Mouse (Mus musculus): ENCODE data around the gene Tamm41. TPM values are rescaled to one million over a fixed set of nuclear protein-coding genes. Genes with fewer than 3 reads are reported as not detected.
A peak's percentile ranks its signal among the peaks of the same experiment; 100 is the strongest.

Tamm41 gene
- polyA plus RNA-seq, 1 experiment from 2014 or later = 104 TPM

DNA sequence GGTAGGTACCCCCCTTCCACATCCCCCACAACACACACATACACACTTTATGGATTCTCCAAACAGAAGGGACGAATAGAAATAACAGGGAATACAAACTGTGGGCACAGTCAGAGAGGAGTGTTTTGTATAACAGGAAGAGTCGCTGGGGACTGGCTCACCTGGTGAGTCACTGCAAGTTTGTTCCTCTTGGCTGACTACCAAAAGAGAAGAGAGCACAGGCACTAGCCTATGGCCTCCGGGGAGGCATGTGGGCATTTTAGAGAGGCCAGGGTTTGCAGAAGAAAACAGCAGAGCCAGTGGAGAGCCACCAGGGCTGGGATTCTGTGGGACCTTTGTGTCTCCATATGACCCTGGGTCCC lies 49.1 kb downstream of the Tamm41 start:
- H3K36me3 ChIP-seq = no peaks in the 10 kb centered on the region
- no peak for DNase-seq (ENCODE audit: low spot score)
- H3K9me3 ChIP-seq (replicated peaks) = no peaks in the 10 kb centered on the region
- WGBS = 84% methylated on average over 3 of the region's 3 CpGs
- H3K4me3 ChIP-seq = no peak overlapping the region
- no peaks in the 10 kb centered on the region for H3K27me3 ChIP-seq (ENCODE audit: low read depth, poor library complexity, severe bottlenecking)
- H3K27ac ChIP-seq = 0 out of 2 replicates have a peak overlapping the region, but pooled peaks have one; percentile 2
- H3K4me1 ChIP-seq = peaks cover 17% of the 10 kb centered on the region

DNA sequence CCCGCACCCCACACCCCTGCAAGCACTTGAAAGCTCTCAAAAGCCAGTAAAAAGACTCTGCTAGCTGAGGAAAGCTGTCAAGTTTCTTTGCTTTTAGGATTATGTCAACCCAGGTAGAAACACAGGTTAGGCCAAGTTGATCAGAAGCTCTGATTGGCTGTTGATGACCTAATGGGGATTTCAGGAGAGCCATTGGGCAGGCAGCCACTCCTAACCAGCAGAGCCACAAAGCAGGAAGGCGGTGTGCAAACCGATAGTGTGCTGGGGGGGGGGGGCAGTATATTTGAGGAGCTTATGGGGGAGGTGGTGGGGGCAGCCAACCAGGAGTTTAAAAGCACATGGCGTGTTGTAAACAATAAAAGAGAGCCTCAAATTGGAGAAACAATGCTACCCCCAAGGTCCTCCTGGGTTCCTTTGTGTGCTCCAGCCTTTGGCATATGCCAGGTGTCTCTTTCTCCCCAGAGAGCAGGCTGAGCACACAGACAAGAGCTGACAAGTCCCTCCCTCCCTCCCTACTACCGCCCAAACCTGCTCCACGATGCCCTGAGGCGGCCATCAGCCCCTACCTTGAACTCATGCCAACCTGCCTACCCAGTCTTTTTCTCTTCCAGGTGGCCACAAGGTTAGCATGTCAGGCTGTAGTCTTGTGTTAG lies 49.6 kb downstream of the Tamm41 start:
- no peaks in the 10 kb centered on the region for H3K27me3 ChIP-seq (ENCODE audit: low read depth, poor library complexity, severe bottlenecking)
- no peak for DNase-seq (ENCODE audit: low spot score)
- no peaks in the 10 kb centered on the region for H3K9me3 ChIP-seq (replicated peaks)
- H3K4me1 ChIP-seq = peaks cover 17% of the 10 kb centered on the region
- H3K27ac ChIP-seq = 0 out of 2 replicates have a peak overlapping the region, but pooled peaks have one; percentile 44
- H3K4me3 ChIP-seq = no peak overlapping the region
- H3K36me3 ChIP-seq = no peaks in the 10 kb centered on the region
- WGBS = 85% methylated on average over 7 of the region's 7 CpGs

DNA sequence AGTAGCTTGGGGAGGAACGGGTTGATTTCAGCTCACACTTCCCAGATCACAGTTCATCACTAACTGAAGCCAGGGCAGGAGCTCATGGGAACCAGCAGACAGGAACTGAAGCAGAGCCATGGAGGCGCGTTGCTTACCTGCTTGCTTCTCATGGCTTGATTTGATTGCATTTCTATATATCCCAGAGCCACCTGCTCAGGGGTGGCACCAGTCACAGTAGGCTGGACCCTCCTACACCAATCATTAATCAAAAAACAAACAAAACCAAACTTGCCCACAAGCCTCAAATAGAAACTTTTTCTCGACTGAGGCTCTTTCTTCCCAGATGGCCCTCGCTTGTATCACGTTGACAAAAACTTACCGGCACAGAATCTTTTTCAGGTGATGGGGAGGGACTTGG lies 55.0 kb downstream of the Tamm41 start:
- DNase-seq (ENCODE audit: low spot score) = no peak
- no peaks in the 10 kb centered on the region for H3K4me1 ChIP-seq
- WGBS = 85% methylated on average over 7 of the region's 7 CpGs
- H3K27ac ChIP-seq = no peak overlapping the region
- no peaks in the 10 kb centered on the region for H3K27me3 ChIP-seq (ENCODE audit: low read depth, poor library complexity, severe bottlenecking)
- no peaks in the 10 kb centered on the region for H3K9me3 ChIP-seq (replicated peaks)
- no peak overlapping the region for H3K4me3 ChIP-seq
- no peaks in the 10 kb centered on the region for H3K36me3 ChIP-seq

DNA sequence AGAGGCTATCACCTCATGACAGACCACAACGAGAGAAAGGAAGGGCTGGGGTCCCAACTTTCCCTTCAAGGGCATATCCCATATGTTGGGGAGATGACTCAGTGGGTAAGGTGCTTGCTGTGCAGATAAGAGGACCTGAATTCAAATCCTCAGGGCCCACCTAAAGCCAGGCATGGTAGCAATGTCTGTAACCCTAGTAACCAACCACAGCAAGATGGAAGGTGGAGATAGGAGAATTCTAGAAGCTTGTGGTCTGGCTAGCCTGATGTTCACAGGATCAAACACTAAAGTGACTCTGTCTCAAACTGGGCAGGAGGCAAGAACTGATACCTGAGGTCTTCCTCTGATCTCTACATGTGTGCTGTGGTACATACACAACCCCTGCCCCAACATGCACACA lies 58.0 kb downstream of the Tamm41 start:
- 89% methylated on average over 1 of the region's 1 CpGs for WGBS
- Histone ChIP-seq H3K27me3 (ENCODE audit: low read depth, poor library complexity, severe bottlenecking) (no peaks in the 10 kb centered on the region), H3K4me3 (no peak overlapping the region), H3K27ac (no peak overlapping the region), H3K9me3 (replicated peaks) (no peaks in the 10 kb centered on the region), H3K4me1 (no peaks in the 10 kb centered on the region), H3K36me3 (no peaks in the 10 kb centered on the region)
- DNase-seq (ENCODE audit: low spot score) = no peak

DNA sequence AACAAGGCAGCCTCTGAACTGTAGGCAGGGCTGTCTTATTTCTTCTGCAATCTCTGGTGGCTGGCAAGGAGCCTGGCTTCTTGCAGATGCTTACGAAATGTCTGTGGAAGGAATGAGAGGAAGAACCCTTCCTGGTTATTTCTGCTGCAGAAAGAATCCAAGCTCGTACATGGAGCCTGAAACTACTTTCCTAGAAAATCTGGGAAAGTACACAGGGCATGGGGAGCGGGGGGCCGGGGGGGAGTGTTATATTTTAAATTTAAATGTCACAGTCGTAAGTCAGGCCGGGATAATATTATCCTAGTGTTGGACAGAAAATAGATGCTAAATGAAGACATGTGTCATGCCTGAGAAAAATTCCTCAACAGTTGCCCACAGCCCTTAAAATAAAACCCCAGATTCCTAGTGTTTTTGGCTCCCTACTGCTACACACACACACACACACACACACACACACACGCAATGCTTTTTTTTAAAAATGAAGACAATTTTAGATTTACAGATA lies 60.7 kb downstream of the Tamm41 start:
- WGBS = 92% methylated on average over 7 of the region's 7 CpGs
- H3K9me3 ChIP-seq (replicated peaks) = no peaks in the 10 kb centered on the region
- 0 out of 2 replicates have a peak, but pooled peaks cover 5% of the 10 kb centered on the region for H3K27me3 ChIP-seq (ENCODE audit: low read depth, poor library complexity, severe bottlenecking)
- H3K27ac ChIP-seq = no peak overlapping the region
- DNase-seq (ENCODE audit: low spot score) = no peak
- peaks cover 11% of the 10 kb centered on the region for H3K4me1 ChIP-seq
- no peaks in the 10 kb centered on the region for H3K36me3 ChIP-seq
- no peak overlapping the region for H3K4me3 ChIP-seq

DNA sequence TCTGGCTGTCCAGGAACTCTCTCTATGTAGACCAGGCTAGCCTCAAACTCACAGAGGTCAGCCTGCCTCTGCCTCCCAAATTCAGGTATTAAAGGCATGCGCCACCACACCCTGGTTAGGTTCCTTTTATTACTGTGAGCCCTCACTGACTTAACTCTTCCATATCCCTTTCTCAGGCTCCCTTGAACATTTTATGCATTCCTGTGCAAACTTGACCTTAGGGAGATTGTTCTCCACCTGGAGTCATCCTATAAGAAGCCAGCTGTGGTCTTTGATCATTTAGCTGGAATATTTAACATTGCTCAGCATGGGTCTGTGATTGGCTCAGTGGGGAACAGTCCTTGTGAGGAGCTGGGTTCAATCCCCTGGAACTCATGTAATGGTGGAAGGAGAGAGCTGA lies 63.3 kb downstream of the Tamm41 start:
- H3K27me3 ChIP-seq (ENCODE audit: low read depth, poor library complexity, severe bottlenecking) = peaks cover 9% of the 10 kb centered on the region
- no peak overlapping the region for H3K4me3 ChIP-seq
- DNase-seq (ENCODE audit: low spot score) = no peak
- H3K36me3 ChIP-seq = no peaks in the 10 kb centered on the region
- no peaks in the 10 kb centered on the region for H3K9me3 ChIP-seq (replicated peaks)
- H3K4me1 ChIP-seq = peaks cover 31% of the 10 kb centered on the region
- no peak overlapping the region for H3K27ac ChIP-seq
- WGBS = 100% methylated on average over 1 of the region's 1 CpGs

DNA sequence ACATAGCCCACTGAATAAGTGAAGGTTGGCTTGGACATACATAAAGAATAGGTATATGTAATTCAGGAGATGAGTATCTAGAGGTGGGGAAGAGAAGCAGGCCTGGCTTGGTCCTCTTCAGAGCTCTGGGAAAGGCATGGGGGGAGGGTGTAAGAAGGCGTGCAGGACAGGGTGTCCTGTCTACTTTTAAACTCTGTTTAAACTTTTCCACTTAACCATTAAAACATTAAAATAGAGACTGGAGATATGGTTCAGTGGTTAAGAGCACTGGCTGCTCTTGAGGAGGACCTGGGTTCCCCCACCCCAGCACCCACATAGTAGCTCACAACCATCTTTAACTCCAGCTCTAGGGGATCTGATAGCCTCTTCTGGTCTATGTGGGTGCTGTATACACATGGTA lies 64.7 kb downstream of the Tamm41 start:
- no peak for DNase-seq (ENCODE audit: low spot score)
- Histone ChIP-seq H3K4me3 (no peak overlapping the region), H3K27me3 (ENCODE audit: low read depth, poor library complexity, severe bottlenecking) (peaks cover 19% of the 10 kb centered on the region), H3K36me3 (no peaks in the 10 kb centered on the region), H3K9me3 (replicated peaks) (no peaks in the 10 kb centered on the region), H3K27ac (no peak overlapping the region), H3K4me1 (peaks cover 43% of the 10 kb centered on the region)
- WGBS = 77% methylated on average over 1 of the region's 1 CpGs

DNA sequence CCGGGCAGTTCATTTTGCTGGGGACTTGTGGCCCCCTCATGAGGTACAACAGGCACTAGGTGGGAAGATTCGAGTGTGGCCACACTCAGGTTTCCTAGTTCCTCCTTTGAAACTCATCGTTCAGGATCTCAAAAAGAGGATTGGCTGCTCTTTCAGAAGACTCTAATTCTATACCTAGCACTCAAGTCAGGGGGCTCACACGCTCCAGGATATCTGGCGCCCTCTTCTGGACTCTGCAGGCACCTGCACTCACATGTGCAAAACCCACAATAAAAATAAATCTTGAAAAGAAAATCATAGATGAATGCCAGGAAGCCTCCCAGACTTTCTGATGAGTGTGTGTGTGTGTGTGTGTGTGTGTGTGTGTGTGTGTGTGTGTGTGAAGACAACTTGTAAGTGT lies 66.8 kb downstream of the Tamm41 start:
- Histone ChIP-seq H3K36me3 (no peaks in the 10 kb centered on the region), H3K27me3 (ENCODE audit: low read depth, poor library complexity, severe bottlenecking) (peaks cover 32% of the 10 kb centered on the region), H3K4me1 (peaks cover 50% of the 10 kb centered on the region), H3K4me3 (no peak overlapping the region), H3K9me3 (replicated peaks) (no peaks in the 10 kb centered on the region), H3K27ac (no peak overlapping the region; the same call in 1 of the 2 replicates)
- 67% methylated on average over 5 of the region's 5 CpGs for WGBS
- DNase-seq (ENCODE audit: low spot score) = no peak

DNA sequence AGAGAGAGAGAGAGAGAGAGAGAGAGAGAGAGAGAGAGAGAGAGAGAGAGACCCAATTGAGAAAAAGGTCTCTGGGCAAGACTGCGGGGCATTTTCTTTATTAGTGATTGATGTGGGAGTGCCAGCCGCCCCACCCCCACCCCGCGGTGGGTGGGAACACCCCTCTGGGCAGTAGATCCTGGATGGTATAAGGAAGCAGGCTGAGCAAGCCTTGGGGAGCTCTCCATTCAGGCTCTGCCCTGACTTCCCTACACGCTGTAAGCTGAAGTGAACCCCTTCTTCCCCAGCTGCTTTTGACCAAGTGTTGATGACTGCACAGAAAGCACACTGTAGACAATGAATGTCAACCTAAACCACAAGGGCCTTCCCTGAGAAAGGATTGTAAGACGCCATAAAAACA lies 67.3 kb downstream of the Tamm41 start:
- H3K4me1 ChIP-seq = peaks cover 50% of the 10 kb centered on the region
- peak overlapping the region; percentile 75 for H3K4me3 ChIP-seq
- peak overlapping the region; percentile 84 for H3K27ac ChIP-seq
- whole genome bisulfite sequencing = 16% methylated on average over 6 of the region's 6 CpGs
- H3K27me3 ChIP-seq (ENCODE audit: low read depth, poor library complexity, severe bottlenecking) = peaks cover 32% of the 10 kb centered on the region
- H3K9me3 ChIP-seq (replicated peaks) = no peaks in the 10 kb centered on the region
- DNase-seq (ENCODE audit: low spot score) = peak; percentile 47
- no peaks in the 10 kb centered on the region for H3K36me3 ChIP-seq

DNA sequence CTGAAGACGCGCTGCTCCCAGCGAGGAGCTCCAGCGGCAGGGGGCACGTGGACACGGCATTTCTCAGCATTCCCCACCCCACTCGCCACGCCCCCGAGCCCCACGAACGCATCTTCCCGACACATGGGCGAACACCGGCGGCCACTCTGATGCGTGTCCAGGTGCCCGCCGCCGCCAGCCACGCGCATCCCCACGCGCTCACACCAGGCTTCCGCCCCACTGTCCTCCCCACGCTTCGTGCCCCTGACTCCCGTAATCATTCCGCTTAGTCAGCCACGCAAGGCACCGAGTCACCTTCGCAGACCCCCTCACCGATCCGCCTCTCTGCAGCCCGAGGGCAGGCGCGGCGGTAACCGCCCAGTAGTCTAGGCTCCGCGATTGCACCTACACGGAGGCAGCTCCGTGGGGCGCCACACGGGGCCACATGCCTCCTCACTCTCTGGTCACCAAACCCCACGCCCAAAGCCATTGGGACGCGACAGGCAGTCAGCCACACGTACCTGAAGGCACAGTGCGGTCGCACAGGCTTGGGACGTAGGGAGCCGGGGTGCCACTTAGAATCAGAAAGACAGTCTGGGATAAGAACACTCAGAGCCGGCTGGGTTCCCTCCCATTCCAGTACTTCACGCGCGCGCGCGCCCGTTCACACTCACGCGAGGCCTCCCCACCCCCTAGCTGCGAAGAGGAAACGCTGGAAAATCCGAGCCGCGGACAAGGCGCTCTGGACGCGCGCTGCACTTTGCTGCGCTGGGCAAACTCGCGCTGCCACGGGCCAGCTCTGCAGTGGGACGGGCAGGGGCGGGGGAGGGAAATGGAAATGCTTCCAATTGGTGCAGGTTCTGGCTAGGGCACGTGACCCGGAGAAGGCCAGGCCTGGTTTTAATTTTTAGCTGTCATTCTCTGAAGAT lies 68.2 kb downstream of the Tamm41 start, which contains the start of gene Vgll4:
Gene Vgll4 (minus strand): TSS at position 782 of the 908 bp plus-strand sequence.
- Histone ChIP-seq H3K4me1 (peaks cover 52% of the 10 kb centered on the region), H3K36me3 (no peaks in the 10 kb centered on the region), H3K9me3 (replicated peaks) (no peaks in the 10 kb centered on the region), H3K27ac (peak within 1 kb of the TSS; percentile 84), H3K27me3 (ENCODE audit: low read depth, poor library complexity, severe bottlenecking) (peaks cover 36% of the 10 kb centered on the region), H3K4me3 (peak within 1 kb of the TSS; percentile 75)
- under 1% methylated on average over 79 of the region's 79 CpGs for WGBS
- DNase-seq (ENCODE audit: low spot score) = peak; percentile 87

DNA sequence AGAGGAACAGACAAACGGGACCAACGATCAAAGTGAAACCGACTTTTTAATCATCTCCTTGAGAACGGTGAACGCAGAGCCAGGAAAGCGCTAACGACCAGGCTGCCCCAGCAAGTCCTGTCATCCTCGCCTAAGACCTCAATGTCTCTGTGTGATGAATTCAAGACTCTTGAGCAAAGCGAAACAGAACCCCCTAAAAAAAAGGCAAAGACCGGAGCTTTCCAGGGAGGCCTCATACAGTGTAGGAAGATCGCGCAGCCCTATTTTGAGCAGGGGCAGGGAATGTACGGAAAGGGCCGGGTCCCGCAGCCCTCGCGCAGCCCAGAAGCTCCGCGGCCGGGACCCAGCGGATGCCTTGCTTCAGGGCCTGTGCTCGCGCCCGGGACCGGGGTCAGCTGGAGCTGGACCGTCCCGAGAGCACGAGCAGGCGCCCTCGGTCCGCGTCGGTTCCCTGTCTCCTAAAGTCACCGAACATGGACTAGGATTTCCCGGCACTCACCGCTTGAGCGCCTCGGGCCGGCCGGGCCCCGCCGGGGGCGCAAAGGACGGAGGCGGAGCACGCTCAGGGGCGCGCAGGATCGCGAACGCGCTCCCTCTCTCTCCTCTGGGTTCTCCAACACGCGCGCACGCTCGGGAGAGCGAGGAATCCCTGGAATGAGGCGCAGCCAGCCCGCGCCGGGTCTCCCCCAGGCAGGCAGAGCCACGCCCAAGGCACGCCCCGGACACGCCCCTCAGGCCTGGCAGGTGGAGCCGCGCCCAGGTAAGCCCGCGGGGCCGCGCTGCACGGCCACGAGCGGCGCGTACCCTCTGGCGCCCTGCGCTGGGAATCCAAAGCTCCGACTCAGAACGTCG lies 69.1 kb downstream of the Tamm41 start:
- H3K36me3 ChIP-seq = no peaks in the 10 kb centered on the region
- peak overlapping the region; percentile 75 for H3K4me3 ChIP-seq
- no peaks in the 10 kb centered on the region for H3K9me3 ChIP-seq (replicated peaks)
- H3K27ac ChIP-seq = peak overlapping the region; percentile 84
- DNase-seq (ENCODE audit: low spot score) = peak; percentile 89
- peaks cover 39% of the 10 kb centered on the region for H3K27me3 ChIP-seq (ENCODE audit: low read depth, poor library complexity, severe bottlenecking)
- under 1% methylated on average over 82 of the region's 82 CpGs for WGBS
- H3K4me1 ChIP-seq = peaks cover 56% of the 10 kb centered on the region

DNA sequence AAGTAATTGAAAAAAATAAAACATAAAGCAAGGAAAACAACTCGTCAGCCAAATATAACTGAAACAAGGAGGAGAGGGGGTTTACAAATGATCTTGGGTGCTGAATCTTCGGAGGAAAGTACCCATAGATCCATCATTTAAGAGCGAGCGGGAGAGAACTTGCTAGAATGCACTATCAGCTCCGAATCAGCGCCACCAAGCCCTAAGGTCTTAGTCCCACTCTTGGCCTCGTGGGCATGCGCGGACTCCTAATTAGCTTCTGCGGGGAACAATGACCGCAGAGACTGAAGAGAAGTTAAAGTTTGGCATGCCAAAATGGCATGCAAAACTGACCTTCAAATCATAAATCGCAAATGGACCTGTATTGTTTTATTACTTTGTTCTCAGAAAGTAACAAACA lies 70.1 kb downstream of the Tamm41 start:
- WGBS = 54% methylated on average over 12 of the region's 12 CpGs
- peaks cover 36% of the 10 kb centered on the region for H3K27me3 ChIP-seq (ENCODE audit: low read depth, poor library complexity, severe bottlenecking)
- no peak for DNase-seq (ENCODE audit: low spot score)
- no peaks in the 10 kb centered on the region for H3K36me3 ChIP-seq
- H3K9me3 ChIP-seq (replicated peaks) = no peaks in the 10 kb centered on the region
- peaks cover 55% of the 10 kb centered on the region for H3K4me1 ChIP-seq
- H3K4me3 ChIP-seq = peak overlapping the region; percentile 75
- no peak overlapping the region; the same call in 1 of the 2 replicates for H3K27ac ChIP-seq
